Mouse (Mus musculus) stomach, embryonic 14.5 days (tissue): ENCODE data around the gene Adora1. TPM values are rescaled to one million over a fixed set of nuclear protein-coding genes. Genes with fewer than 3 reads are reported as not detected.

ENCODE experiments used
- ATAC-seq: fragments of 200-750 bp; cut with Nextera tagmentation; 2 replicates; pipeline ENCODE4 v1.8.0; 2017; ENCODE audit warnings: low read depth, moderate TSS enrichment; ENCODE audit not compliant: insufficient number of reproducible peaks, insufficient read depth, low FRiP score
- H3K27ac ChIP-seq: fragments of 300-500 bp; sonication (generic); 2 replicates; pipeline ENCODE4 v1.5.1; 2014; ENCODE audit warnings: mild to moderate bottlenecking, low read length, moderate library complexity, mixed read lengths
- H3K27me3 ChIP-seq: fragments of 300-500 bp; sonication (generic); 2 replicates; pipeline ENCODE4 v1.6.1; 2014; ENCODE audit warnings: low read length, control low read depth, mixed read lengths; ENCODE audit not compliant: control insufficient read depth, insufficient read depth
- H3K36me3 ChIP-seq: fragments of 300-500 bp; sonication (generic); 2 replicates; pipeline ENCODE4 v1.6.1; 2014; ENCODE audit warnings: mild to moderate bottlenecking, control low read depth, low read length, moderate library complexity, mixed read lengths; ENCODE audit not compliant: control insufficient read depth, insufficient read depth
- H3K4me1 ChIP-seq: fragments of 300-500 bp; sonication (generic); 2 replicates; pipeline ENCODE4 v1.6.1; 2014; ENCODE audit warnings: low read length, control low read depth, mixed read lengths; ENCODE audit not compliant: control insufficient read depth, insufficient read depth
- H3K4me2 ChIP-seq: fragments of 300-500 bp; sonication (generic); replicated peaks from 2 replicates; pipeline ENCODE4 v1.6.1; 2014; ENCODE audit warnings: low read depth, low read length, control low read depth
- H3K4me3 ChIP-seq: fragments of 300-500 bp; sonication (generic); 2 replicates; pipeline ENCODE4 v1.5.1; 2014; ENCODE audit warnings: low read depth, low read length, control low read depth
- H3K9ac ChIP-seq: fragments of 300-500 bp; sonication (generic); replicated peaks from 2 replicates; pipeline ENCODE4 v1.6.1; 2014; ENCODE audit warnings: low read depth, mild to moderate bottlenecking, control low read depth, low read length, moderate library complexity, mixed read lengths
- H3K9me3 ChIP-seq: fragments of 300-500 bp; sonication (generic); 2 replicates; pipeline ENCODE4 v1.6.1; 2016; ENCODE audit warnings: low read depth, low read length, control low read depth; ENCODE audit not compliant: control insufficient read depth
- WGBS: fragments of 180-500 bp; shearing (Covaris S2); extraction: QIAGEN DNeasy Blood & Tissue Kit; methylation state at CpG from one replicate; pipeline ENCODE4 v1.1.7; 2014; 5-methylcytosine and 5-hydroxymethylcytosine counted together
- polyA plus RNA-seq: library from polyadenylated mRNA; unstranded; fragments of >200 nt; fragmentation: Nextera tagmentation; extraction: Ambion mirVana; gene quantifications from 2 replicates; pipeline ENCODE4 v1.2.1, GENCODE M21; 2014

Gene Adora1
- polyA plus RNA-seq, 1 experiment from 2014 or later: 0.68 TPM

DNA sequence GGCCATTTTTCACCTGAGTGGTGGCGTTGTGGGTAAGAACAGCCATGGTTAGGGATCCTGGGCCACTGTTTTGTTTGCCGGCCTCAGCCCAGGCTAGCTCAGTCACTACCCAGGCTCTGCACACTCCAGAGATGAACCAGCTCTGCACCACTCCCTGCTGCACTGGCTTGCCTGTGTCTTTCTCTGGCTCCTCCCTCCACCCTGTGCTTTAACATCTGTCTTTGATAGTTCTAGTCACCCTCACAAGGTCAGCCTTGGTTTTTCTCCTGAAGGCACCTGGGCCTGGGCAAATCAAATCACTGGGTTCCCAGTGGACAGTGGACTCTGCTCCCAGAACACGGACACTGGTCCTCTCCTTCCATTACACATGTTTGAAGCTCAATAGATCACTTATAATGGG, 81.1 kb downstream of the Adora1 start:
- Histone ChIP-seq H3K36me3 (no peaks in the 10 kb centered on the region), H3K27me3 (no peaks in the 10 kb centered on the region), H3K4me1 (no peaks in the 10 kb centered on the region), H3K4me3 (no peak overlapping the region), H3K4me2 (no peak overlapping the region), H3K9me3 (no peaks in the 10 kb centered on the region), H3K9ac (no peak overlapping the region), H3K27ac (no peak overlapping the region)
- WGBS: 85% methylated on average over 3 of the region's 3 CpGs
- no peak for ATAC-seq

DNA sequence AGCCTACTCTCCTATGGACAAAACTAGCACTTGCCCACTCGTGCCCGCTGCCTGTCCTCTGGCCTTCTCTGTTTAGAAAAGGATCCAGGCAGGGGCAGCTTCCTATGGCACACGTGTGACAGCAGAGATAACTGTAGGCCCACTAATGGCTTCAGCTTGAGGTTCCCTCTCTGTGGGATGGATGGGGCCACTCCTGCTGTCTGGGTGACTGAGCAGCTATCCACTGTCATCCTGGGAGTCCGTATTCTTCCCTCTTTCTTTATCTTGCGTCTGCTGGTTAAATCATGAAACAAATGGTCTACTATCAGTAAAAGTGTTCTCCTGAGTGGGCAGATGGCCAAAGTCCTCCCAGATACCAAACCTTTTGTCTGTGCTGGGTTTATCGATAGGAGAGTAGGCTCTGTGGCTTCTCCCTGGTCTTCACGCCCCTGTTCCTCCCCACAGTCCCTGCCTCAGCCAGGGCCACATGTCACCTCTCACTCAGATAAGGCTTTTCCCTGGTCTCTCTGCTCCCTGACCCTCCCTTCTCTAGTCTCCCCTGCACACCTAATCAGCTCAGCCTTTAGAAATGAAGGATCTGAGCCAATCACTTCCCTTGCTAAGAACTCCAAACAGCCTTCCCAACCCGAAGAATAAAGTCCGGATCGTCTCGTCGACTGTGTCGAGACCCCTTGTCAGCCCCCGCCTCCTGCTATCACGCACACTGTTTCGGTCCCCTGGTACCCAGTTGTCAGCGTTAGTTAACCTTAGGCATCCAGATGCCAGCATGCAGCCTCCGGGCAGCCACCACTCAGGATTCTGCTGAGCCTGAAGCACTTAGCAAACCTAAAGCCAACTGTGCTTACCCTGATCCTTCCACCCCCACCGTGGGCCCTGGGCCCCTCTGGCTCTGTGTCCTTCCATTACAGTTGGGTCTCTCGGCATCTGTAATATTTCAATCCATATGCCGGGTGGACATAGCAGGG, 82.3 kb downstream of the Adora1 start:
- no peak for ATAC-seq
- H3K4me3 ChIP-seq: no peak overlapping the region
- no peaks in the 10 kb centered on the region for H3K9me3 ChIP-seq
- H3K27me3 ChIP-seq: no peaks in the 10 kb centered on the region
- H3K9ac ChIP-seq: no peak overlapping the region
- H3K4me1 ChIP-seq: no peaks in the 10 kb centered on the region
- no peak overlapping the region for H3K27ac ChIP-seq
- no peaks in the 10 kb centered on the region for H3K36me3 ChIP-seq
- 72% methylated on average over 21 of the region's 21 CpGs for WGBS
- H3K4me2 ChIP-seq: no peak overlapping the region

DNA sequence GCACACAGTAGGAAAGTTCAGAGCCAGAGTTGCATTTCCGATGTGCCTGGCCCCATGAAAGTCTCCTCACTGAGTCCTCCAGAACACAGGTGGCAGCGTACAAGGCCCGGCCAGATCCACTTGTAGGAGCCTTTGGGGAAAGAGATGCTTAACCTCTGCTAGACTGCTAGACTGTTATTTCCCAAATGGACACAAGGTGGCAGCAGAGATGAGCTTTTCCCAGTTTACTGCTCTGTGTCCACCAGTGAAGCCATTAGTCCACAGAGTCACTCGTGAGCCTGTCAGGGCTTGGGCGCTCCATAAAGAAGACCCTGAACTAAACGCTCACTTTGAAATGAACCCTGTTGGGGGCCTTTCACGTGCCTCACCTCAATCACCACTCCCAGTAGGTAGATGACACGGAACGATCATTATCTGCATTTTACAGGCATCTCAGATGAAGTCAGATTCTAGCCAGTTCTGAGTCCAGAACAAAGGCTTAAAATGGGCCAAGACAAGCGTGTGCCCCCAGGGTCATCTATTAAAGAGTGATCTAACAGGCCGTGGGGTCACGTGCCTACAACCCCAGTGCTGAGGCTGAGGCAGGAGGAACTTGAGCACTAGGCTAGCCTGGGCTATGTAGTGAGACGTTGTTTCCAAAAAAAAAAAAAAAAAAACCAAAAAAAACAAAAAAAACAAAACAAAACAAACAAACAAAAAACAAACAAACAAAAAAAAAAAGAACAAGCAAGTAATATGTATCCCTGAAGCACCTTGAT, 83.4 kb downstream of the Adora1 start:
- ATAC-seq: peak; percentile 79; the same call in 1 of the 2 replicates
- no peaks in the 10 kb centered on the region for H3K27me3 ChIP-seq
- no peak overlapping the region for H3K4me3 ChIP-seq
- no peaks in the 10 kb centered on the region for H3K4me1 ChIP-seq
- H3K9me3 ChIP-seq: no peaks in the 10 kb centered on the region
- no peak overlapping the region for H3K27ac ChIP-seq
- WGBS: 34% methylated on average over 13 of the region's 13 CpGs
- H3K9ac ChIP-seq: no peak overlapping the region
- no peaks in the 10 kb centered on the region for H3K36me3 ChIP-seq
- no peak overlapping the region for H3K4me2 ChIP-seq

DNA sequence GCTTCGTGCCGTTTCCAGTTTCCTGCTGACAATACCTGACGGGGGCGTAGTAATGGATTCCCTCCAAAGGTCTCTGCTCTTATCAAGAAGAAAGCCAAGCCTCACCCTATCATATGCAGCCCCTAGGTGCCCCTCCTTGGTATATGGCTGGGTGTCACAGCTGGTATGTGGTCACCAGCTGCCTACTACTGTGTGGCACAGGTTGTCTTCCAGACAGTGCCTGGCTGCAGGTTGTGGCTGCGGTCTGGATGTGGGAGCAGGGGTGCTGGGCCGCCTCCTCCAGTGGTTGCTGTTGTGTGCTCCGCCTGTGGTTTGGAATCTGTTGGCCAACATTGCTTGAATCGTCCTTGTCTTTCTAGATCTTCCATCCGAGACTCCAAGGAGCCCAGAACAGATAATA, 84.5 kb downstream of the Adora1 start:
- no peak overlapping the region for H3K4me2 ChIP-seq
- no peak overlapping the region for H3K4me3 ChIP-seq
- no peaks in the 10 kb centered on the region for H3K27me3 ChIP-seq
- H3K4me1 ChIP-seq: no peaks in the 10 kb centered on the region
- WGBS: 94% methylated on average over 9 of the region's 9 CpGs
- ATAC-seq: no peak
- no peaks in the 10 kb centered on the region for H3K36me3 ChIP-seq
- no peaks in the 10 kb centered on the region for H3K9me3 ChIP-seq
- no peak overlapping the region for H3K27ac ChIP-seq
- no peak overlapping the region for H3K9ac ChIP-seq

DNA sequence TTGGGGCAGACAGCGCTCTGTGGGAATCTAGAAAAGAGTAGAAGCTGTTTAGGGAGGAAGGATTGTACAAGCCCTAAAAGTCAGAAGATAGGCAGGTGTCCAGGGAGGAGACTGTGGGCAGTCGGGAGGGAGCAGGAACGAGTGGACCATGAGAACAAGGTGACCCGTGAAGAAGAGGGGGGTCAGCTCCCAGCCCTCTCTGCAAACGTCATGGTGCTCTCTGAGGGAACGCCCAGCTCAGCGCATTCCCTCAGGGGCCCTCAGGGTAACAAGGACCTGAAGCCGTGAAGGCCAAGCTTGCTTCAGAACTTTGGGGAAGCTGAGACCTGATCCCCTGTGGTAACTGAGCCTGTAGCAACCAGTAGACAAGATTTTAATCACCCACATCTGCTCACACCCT, 85.2 kb downstream of the Adora1 start:
- Histone ChIP-seq H3K36me3 (no peaks in the 10 kb centered on the region), H3K9me3 (no peaks in the 10 kb centered on the region), H3K27ac (no peak overlapping the region), H3K4me2 (no peak overlapping the region), H3K9ac (no peak overlapping the region), H3K4me1 (no peaks in the 10 kb centered on the region), H3K27me3 (no peaks in the 10 kb centered on the region), H3K4me3 (no peak overlapping the region)
- ATAC-seq: no peak
- WGBS: 62% methylated on average over 8 of the region's 8 CpGs

Other genes starting within 250 kb of the Adora1 start
- 7.2 and 7.6 TPM in 2 replicates for gene Fmod, start 198.2 kb downstream of the Adora1 start, polyA plus RNA-seq
- 55.5 and 61.4 TPM in 2 replicates for gene Btg2, start 156.3 kb downstream of the Adora1 start, polyA plus RNA-seq
- not detected in 2 replicates for gene Chit1, start 124.2 kb downstream of the Adora1 start, polyA plus RNA-seq
- gene Chil1, start 53.3 kb downstream of the Adora1 start, polyA plus RNA-seq: 0.67 and 1.4 TPM in 2 replicates
- not detected in 2 replicates for gene Mybph, start 42.0 kb downstream of the Adora1 start, polyA plus RNA-seq
- 0.16 and 0.17 TPM in 2 replicates for gene Myog, start 54.6 kb upstream of the Adora1 start, polyA plus RNA-seq
- 4.8 and 5.7 TPM in 2 replicates for gene Ppfia4, start 97.5 kb upstream of the Adora1 start, polyA plus RNA-seq
- gene Tmem183a, start 126.5 kb upstream of the Adora1 start, polyA plus RNA-seq: 93.0 and 101 TPM in 2 replicates
- not detected in 2 replicates for gene 4933406M09Rik, start 150.5 kb upstream of the Adora1 start, polyA plus RNA-seq
- 39.3 and 39.9 TPM in 2 replicates for gene Cyb5r1, start 170.1 kb upstream of the Adora1 start, polyA plus RNA-seq
- gene Adipor1, start 179.9 kb upstream of the Adora1 start, polyA plus RNA-seq: 85.5 and 91.3 TPM in 2 replicates
- 20.3 and 23.1 TPM in 2 replicates for gene Klhl12, start 220.1 kb upstream of the Adora1 start, polyA plus RNA-seq